Mouse (Mus musculus) macrophage (primary cell): ENCODE data around the gene Npcd. TPM values are rescaled to one million over a fixed set of nuclear protein-coding genes. Genes with fewer than 3 reads are reported as not detected.
"Not testable (repeated sequence)": the region's sequence is repeated elsewhere in the genome, so short reads cannot be mapped to it uniquely, and the experiment has no call there.

Source experiments
- H3K27ac ChIP-seq: fragments of 350-480 bp; formaldehyde crosslinking; 2 replicates; pipeline ENCODE4 v1.9.0; 2021
- H3K36me3 ChIP-seq: fragments of 350-480 bp; formaldehyde crosslinking; 2 replicates; pipeline ENCODE4 v1.9.0; 2021; ENCODE audit errors: inconsistent target
- H3K4me3 ChIP-seq: fragments of 350-480 bp; formaldehyde crosslinking; 2 replicates; pipeline ENCODE4 v1.9.0; 2021; ENCODE audit errors: inconsistent target
- H3K79me2 ChIP-seq: fragments of 350-480 bp; formaldehyde crosslinking; 2 replicates; pipeline ENCODE4 v1.9.0; 2021; ENCODE audit errors: inconsistent target
- WGBS: methylation state at CpG from one replicate; pipeline ENCODE4 v1.1.7; 2026; ENCODE audit warnings: inconsistent platforms; ENCODE audit not compliant: missing documents; 5-methylcytosine and 5-hydroxymethylcytosine counted together
- polyA plus RNA-seq: library from polyadenylated mRNA; stranded (reverse); fragments of 250-400 nt; gene quantifications from 3 replicates; pipeline ENCODE4 v1.2.4, GENCODE M21; 2018; ENCODE audit warnings: inconsistent platforms

Gene Npcd
- polyA plus RNA-seq, 1 experiment from 2014 or later = not detected

DNA sequence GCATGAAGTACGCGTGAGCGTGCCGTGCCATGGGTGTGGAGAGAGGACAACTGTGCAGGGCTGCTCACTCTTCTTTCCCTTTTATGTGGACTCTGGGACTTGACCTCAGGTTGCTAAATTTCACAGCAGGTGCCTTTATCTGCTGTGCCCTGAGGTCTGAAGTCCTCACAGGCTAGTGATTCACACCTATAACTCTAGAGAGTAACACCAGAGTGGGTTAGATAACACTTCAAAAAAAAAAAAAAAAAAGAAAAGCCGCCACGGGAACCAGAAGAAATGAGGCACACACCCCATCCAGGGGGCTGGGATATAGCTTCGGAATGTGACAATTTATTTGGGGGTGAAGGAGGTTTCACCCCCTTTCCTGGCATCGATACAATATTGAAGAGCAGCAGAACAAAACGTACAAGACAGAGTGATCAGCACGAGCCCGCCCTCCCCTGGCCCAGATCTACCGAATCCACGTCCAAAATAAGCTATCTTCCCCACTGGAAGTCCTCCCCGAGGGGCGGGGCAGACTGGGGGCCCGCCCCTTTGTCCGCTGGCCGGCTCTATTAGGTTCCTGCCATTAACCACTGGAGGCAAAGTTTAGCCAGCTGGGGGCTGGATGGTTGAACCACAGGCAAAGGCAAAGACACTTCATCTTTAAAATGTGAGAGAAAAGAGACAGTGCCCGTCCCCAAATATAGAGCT lies 10.3 kb downstream of the Npcd start:
- no peak overlapping the region for H3K27ac ChIP-seq
- 85% methylated on average over 15 of the region's 19 CpGs for WGBS
- H3K36me3 ChIP-seq = no peaks in the 10 kb centered on the region
- no peak overlapping the region for H3K4me3 ChIP-seq
- no peaks in the 10 kb centered on the region for H3K79me2 ChIP-seq

DNA sequence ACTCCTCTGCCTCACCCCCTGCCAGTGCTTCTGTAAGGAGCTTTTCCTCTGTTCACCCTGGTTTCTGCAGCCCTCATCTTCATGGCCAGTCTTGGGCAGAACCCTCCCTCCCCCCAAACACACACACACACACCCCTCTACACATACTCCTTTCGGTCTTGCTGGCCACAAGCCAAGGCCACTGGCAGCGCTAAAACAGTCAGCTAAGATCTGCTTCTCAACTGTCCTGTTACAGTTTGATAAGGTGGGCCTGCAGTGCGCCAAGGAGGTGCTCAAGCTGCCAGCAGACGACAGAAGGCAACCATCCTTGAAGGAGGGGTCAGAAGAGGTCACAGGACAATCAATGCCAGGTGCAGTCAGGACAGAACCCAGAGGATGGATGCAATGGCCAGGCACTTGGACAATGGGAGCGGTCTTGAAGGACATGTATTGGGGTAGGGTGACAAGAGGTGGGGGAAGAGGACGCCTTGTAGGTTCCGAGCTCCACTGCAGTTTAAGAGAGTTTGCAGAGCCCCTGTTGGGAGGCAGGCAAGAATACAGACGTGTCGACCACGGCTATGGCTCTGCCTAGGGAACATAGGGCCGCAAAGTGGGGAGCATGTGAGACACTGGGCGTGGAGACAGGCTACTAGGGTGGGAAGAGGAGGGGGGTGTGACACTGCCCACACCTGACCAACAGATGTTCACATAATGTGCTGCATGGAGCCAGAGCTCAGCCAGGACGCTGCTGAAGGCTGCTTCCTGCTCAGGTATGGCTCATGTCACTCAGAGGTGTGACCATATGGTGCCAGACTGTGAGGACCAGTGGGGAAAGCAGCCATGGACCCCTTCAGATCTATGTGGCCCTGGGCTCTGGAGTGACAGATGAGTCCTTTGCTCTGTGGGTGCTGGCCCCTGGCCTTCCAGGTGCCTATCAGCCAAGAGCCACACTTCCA lies 11.5 kb downstream of the Npcd start:
- Histone ChIP-seq H3K36me3 (no peaks in the 10 kb centered on the region), H3K79me2 (no peaks in the 10 kb centered on the region), H3K27ac (no peak overlapping the region), H3K4me3 (no peak overlapping the region)
- WGBS = 84% methylated on average over 13 of the region's 13 CpGs

DNA sequence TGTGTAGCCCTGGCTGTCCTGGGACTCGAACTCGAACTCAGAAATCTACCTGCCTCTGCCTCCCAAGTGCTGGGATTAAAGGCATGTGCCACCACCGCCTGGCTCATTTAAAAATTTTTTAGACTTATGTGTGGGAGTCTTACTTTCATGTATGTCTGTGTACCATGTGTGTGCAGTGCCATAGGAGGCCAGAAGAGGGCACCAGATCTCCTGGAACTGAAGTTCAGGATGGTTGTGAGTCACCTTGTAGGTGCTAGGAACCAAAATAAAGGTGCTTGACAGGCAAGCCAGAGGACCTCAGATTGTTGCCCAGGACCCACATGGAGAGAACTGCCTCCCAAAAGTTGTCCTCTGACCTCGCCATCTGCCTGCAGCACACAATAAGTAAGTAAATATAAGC lies 15.7 kb downstream of the Npcd start:
- 73% methylated on average over 2 of the region's 4 CpGs for WGBS
- Histone ChIP-seq H3K4me3 (no peak overlapping the region), H3K36me3 (no peaks in the 10 kb centered on the region), H3K79me2 (no peaks in the 10 kb centered on the region), H3K27ac (no peak overlapping the region)

DNA sequence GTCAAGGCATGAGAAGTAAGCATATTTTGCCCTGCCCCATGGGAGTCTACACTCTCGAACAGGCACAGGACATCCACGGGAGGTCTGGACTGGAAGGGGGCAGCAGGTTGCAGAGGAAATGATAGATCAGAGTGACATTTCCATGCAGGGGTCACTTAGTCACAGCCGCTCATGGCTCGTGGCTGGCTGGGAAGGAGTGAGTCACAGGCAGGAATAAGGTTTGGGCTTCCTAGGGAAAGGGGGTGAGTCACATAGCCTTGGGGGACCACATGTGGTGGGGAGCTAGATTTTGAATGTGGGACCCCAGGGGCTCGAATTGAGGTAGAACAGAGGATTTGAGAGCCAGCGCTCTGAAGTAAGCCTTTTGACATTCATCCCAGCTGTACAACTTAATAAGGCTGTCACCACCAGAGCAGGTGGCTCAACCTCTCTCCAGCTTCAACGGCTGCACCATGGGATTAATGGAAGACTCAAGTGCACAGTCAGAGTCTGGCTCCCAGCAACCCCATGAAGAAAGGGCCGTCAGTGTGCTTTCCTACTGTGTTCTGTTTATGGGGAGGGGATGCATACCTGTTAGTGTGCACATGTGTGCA lies 20.3 kb downstream of the Npcd start:
- WGBS = 54% methylated on average over 8 of the region's 8 CpGs
- no peaks in the 10 kb centered on the region for H3K36me3 ChIP-seq
- no peak overlapping the region for H3K4me3 ChIP-seq

DNA sequence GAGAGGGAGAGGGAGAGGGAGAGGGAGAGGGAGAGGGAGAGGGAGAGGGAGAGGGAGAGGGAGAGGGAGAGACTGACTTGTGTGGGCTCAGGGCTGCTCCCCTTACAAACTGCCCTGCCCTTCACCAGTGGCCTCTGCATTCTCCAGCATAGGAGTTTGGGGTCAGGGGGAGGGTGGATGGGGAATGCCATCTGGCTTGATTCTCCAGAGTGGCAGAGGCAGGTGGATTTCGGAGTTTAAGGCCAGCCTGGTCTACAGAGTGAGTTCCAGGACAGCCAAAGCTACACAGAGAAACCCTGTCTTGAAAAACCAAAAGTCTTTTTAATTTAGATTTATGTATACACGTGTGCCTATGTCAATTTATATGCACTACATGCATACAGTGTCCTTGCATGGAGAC lies 21.2 kb downstream of the Npcd start:
- not testable (repeated sequence) for H3K79me2 ChIP-seq, H3K27ac ChIP-seq, H3K36me3 ChIP-seq, H3K4me3 ChIP-seq
- WGBS = 81% methylated on average over 2 of the region's 2 CpGs

More for the DNA sequence above, 20.3 kb downstream of the Npcd start:
- Histone ChIP-seq H3K79me2 (no peaks in the 10 kb centered on the region), H3K27ac (no peak overlapping the region)

DNA sequence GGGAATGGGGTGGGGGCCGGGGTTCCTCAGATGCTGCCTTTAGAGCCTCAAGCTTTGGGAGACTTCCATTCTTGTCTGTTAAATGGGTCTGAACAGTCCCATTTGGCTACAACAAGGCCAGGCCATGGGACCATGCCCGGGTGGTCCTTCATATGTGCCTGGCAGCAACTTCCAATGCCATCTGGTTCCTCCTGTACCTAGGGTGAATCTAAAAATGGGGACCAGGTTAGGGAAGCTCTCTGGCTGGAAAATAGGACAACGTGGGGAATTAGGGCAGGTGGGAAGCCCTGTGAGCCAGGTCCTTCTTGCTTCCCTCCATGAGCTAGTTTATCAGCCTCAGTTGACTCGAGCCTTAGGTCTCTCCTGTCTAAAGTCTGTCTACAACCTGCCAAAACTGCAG lies 23.0 kb downstream of the Npcd start:
- Histone ChIP-seq H3K4me3 (no peak overlapping the region), H3K27ac (no peak overlapping the region), H3K36me3 (no peaks in the 10 kb centered on the region), H3K79me2 (no peaks in the 10 kb centered on the region)
- WGBS = 67% methylated on average over 4 of the region's 4 CpGs

DNA sequence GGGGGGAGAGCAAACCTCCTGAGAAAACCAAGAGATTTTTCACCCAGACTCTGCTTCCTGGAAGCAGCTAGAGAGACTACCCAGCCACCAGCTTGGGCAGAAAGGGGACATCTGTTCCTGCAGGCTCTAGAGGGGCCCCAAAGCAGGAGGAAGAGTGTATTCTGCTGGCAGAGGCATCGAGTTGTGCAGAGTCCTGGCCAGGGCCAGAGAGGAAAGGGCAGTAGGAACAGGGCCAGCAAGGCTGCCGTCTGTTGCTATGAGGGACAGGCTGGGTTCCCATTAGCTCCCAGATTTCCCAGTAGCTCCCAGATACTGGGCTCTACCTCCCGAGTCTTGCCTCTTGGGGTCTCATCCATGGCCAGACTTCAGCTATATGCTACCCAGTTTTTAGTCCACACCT lies 24.0 kb downstream of the Npcd start:
- Histone ChIP-seq H3K79me2 (no peaks in the 10 kb centered on the region), H3K36me3 (no peaks in the 10 kb centered on the region), H3K4me3 (no peak overlapping the region), H3K27ac (no peak overlapping the region)
- WGBS = 68% methylated on average over 3 of the region's 3 CpGs

DNA sequence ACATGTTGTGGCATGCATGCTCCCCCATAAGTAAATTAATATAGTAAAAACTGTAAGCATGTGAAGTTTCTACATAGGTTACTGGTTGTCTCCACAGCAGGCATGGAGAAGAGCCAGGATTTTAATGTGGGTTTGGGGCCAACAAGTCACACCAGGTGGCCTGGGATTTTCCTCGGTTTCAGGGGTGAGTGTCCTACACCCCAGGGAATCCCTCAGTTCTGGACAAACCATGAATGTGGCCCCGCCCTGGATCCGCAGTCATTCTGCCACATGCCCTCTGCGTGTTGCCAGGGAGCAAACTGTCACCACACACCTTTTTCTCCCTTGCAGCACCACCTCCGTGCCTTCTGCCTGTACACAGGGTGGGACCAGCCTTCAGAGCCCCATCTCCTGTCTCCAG lies 25.4 kb downstream of the Npcd start:
- Histone ChIP-seq H3K79me2 (no peaks in the 10 kb centered on the region), H3K36me3 (no peaks in the 10 kb centered on the region), H3K27ac (no peak overlapping the region), H3K4me3 (no peak overlapping the region)
- whole genome bisulfite sequencing = 89% methylated on average over 5 of the region's 5 CpGs

DNA sequence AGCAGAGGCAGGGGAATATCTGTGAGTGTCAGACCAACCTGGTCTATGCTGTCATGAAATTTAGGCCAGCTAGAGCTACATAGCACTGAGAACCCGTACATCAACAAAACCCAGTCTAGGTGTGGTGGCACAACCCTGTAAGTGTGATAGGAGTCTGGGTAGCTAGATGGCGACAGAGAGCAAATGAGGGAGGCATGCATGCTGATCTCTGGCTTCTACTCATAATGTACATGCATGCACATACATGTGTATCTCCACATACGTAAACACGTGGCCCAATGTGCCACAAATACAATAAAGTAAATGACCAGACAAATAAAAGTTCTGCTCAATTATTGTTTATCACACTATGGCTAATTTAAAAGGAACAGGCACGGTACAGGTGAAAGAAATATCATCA lies 25.9 kb downstream of the Npcd start:
- no peaks in the 10 kb centered on the region for H3K36me3 ChIP-seq
- no peaks in the 10 kb centered on the region for H3K79me2 ChIP-seq
- no peak overlapping the region for H3K27ac ChIP-seq
- 26% methylated on average over 5 of the region's 5 CpGs for WGBS
- H3K4me3 ChIP-seq = no peak overlapping the region

DNA sequence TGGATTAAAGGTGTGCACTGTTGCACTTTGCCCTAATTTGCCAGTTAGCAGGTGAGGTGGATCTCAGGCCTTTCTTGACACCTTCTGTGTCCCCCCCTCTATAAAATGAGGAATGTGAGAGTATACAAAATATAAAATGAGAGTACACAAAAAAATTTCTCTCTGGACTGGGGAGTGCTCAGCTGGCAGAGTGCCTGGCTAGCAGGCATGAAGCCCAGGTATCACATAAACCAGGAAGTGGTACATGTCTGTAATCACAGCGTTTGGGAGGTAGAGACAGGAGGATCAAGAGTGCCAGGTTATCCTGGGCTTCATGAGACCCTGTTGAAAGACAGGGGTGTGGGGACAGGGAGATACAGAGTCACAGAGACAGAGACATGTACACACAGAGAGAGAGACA lies 27.0 kb downstream of the Npcd start:
- Histone ChIP-seq H3K27ac (no peak overlapping the region), H3K79me2 (no peaks in the 10 kb centered on the region), H3K4me3 (no peak overlapping the region), H3K36me3 (no peaks in the 10 kb centered on the region)
- 0% methylated on average over 1 of the region's 1 CpGs for WGBS

DNA sequence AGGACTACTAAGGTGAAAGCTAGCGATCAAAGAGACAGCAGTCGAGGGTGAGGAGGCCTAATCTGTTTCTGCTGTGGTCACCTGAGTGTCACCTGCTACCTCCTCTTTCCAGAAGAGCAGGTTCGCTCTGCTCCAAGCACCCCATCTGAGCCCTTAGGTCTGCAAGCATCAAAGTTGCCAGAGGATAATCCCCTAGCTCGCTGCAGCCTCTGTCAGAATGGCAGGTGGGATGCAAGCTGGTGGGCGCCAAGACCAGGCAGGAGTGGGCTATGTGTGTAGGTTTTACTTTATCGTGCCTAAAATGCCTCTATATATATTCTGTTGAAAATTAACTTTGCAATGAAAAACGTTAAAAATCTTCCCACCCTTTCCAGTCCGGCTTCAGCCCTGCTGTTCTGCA lies 28.8 kb downstream of the Npcd start:
- no peak overlapping the region for H3K4me3 ChIP-seq

DNA sequence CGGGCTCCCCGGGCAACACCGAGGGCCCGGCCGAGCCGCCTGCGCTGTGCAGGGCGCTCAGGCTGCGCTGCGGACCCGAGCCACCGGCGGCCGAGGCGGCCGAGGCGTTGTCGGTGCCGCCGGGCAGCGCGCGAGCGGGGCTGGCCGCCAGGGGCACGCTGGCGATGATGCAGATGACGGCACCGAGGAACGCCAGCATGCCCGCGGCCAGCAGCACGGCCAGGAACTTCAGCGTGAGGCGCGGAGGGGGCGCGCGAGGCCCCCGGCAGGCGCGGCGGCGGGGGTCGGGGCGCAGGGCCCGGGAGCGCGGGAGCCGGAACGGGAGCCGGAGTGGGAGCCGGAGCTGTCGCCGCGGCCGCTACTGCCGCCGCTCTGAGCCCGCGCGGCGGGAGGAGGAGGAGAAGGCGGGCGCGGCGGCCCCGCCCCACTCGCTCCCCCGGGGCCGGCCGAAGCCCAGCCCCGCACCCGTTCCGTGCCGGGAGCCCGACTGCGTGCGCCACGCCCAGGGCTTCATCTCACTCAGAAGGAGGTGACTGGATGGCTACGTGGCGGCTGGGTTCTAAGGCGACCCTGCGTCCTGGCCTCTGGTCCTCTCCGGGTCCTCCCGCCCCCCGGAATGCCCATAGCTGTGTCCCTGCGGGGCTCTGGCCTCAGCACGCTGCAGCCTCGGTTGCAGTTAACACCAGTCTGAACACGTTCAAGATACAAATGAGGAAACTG lies 29.5 kb downstream of the Npcd start, which contains the start of gene Nptxr:
TSS of gene Nptxr (minus strand) at position 415 of the 720 bp plus-strand sequence.
- no peaks in the 10 kb centered on the region for H3K36me3 ChIP-seq
- H3K79me2 ChIP-seq = no peaks in the 10 kb centered on the region
- H3K27ac ChIP-seq = no peak within 1 kb of the TSS
- WGBS = 1% methylated on average over 83 of the region's 91 CpGs
- no peak within 1 kb of the TSS for H3K4me3 ChIP-seq

More for the DNA sequence above, 28.8 kb downstream of the Npcd start:
- H3K36me3 ChIP-seq = no peaks in the 10 kb centered on the region
- H3K79me2 ChIP-seq = no peaks in the 10 kb centered on the region
- 49% methylated on average over 8 of the region's 8 CpGs for WGBS
- no peak overlapping the region for H3K27ac ChIP-seq

DNA sequence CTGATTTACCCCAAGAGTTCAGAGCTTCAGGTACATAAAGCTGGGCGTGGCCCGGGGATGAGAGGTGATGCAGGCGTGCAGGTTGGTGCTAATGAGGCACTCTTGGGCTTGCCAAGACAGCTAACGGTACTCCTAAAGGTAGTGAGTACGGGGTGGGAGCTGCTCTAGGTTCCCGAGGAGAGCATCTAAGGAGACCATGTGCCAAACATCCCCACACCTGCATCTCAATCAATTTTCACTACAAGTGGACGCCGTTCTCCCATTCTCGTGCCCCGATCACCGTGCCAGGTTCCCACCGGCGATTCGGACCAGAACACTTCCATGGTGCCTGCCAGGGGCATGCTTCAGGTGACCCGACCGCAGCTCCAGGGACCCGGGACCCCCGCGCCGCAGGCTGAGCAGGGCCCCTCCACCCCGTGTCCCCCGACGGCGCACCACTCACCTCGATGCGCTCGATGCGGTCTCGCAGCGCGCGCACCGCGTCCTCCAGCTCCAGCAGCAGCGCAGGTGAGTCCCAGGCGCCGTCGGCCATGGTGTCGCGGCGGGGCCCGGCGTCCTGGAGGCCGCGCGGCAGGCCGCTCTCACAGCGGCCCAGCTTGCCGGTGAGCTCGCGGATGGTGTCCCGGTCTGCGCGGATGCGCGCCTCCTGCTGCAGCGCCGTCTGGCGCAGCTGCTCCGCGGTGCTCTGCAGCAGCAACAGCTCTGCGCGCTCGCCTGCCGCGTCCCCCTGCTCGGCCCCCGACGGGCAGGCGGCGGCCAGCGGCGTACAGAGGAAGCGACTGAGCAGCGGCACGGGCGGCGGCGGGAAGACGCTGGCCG lies 30.3 kb downstream of the Npcd start:
- H3K36me3 ChIP-seq = no peaks in the 10 kb centered on the region
- H3K27ac ChIP-seq = no peak overlapping the region
- no peak overlapping the region for H3K4me3 ChIP-seq
- H3K79me2 ChIP-seq = no peaks in the 10 kb centered on the region
- WGBS = 7% methylated on average over 77 of the region's 81 CpGs

DNA sequence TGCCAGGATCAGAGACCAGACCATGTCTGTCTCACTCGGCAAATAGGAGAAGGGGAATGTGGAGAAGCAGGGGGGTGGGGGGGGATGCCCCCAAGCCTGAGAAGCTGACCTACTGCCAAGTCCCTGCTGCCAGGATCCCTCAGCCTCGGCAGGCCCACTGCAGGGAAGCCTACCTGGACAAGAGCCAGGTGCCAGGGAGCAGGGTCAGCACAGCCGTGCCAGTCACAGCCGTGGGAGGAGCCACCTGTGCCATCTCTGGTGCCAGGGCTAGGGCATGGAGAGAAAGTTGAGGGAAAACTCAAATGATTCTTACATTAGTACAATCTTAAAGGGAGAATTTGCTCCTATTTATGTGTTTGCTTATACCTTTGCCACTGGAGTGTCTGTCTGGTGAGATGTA lies 31.7 kb downstream of the Npcd start:
- Histone ChIP-seq H3K36me3 (no peaks in the 10 kb centered on the region), H3K4me3 (no peak overlapping the region), H3K27ac (no peak overlapping the region), H3K79me2 (no peaks in the 10 kb centered on the region)
- WGBS = 77% methylated on average over 4 of the region's 4 CpGs
